Mouse (Mus musculus): Measurements from ENCODE around the gene Lingo4. TPM values are rescaled to one million over a fixed set of nuclear protein-coding genes. Genes with fewer than 3 reads are reported as not detected.

Lingo4 gene
- total and polyA plus RNA-seq, 2 experiments from 2014 or later: 2.5 to 3.9 TPM

GRCm38 (mm10) chr3:94404366-94405054 lies 6.2 kb downstream of the Lingo4 start:
- Histone ChIP-seq H3K27ac (no peak overlapping the region), H3K36me3 (ENCODE audit: insufficient read depth, low read length) (no peaks in the 10 kb centered on the region), H3K9ac (replicated peaks; ENCODE audit: low read length) (0 out of 2 replicates have a peak overlapping the region, but pooled peaks have one; percentile 4), H3K4me2 (ENCODE audit: low read depth, low read length) (no peak overlapping the region), H3K9me3 (ENCODE audit: low read length) (no peaks in the 10 kb centered on the region), H3K4me1 (ENCODE audit: insufficient read depth, low read length) (peaks cover 5% of the 10 kb centered on the region; the same call in 1 of the 2 replicates), H3K4me3 (ENCODE audit: low read length) (no peak overlapping the region), H3K27me3 (ENCODE audit: insufficient read depth, low read length) (no peaks in the 10 kb centered on the region)
- ATAC-seq (peak; percentile 41; the same call in 1 of the 2 replicates), DNase-seq (ENCODE audit: low spot score) (no peak)
- 0 out of 2 replicates have a peak, but pooled peaks have one; percentile 9 for TF ChIP-seq CTCF (IDR thresholded peaks at IDR 0.05; ENCODE audit: low read depth)
- 18% methylated on average over 7 of the region's 7 CpGs for WGBS

- Histone ChIP-seq H3K9me3 (ENCODE audit: low read length) (no peaks in the 10 kb centered on the region), H3K27ac (no peak overlapping the region), H3K9ac (replicated peaks; ENCODE audit: low read length) (no peak overlapping the region), H3K36me3 (ENCODE audit: insufficient read depth, low read length) (no peaks in the 10 kb centered on the region), H3K4me2 (ENCODE audit: low read depth, low read length) (no peak overlapping the region), H3K4me3 (ENCODE audit: low read length) (no peak overlapping the region), H3K27me3 (ENCODE audit: insufficient read depth, low read length) (no peaks in the 10 kb centered on the region), H3K4me1 (ENCODE audit: insufficient read depth, low read length) (0 out of 2 replicates have a peak, but pooled peaks cover 3% of the 10 kb centered on the region)
- no peak for ATAC-seq
- TF ChIP-seq CTCF (IDR thresholded peaks at IDR 0.05; ENCODE audit: low read depth): no peak
- WGBS: 67% methylated on average over 4 of the region's 4 CpGs
- DNase-seq (ENCODE audit: low spot score): no peak
Observed at GRCm38 (mm10) chr3:94405561-94405960, 7.2 kb downstream of the Lingo4 start.

- no peaks in the 10 kb centered on the region for H3K9me3 ChIP-seq (ENCODE audit: low read length)
- H3K4me2 ChIP-seq (ENCODE audit: low read depth, low read length): peak overlapping the region; percentile 84
- peak overlapping the region; percentile 71 for H3K27ac ChIP-seq
- H3K4me1 ChIP-seq (ENCODE audit: insufficient read depth, low read length): no peaks in the 10 kb centered on the region
- DNase-seq (ENCODE audit: low spot score): no peak
- H3K4me3 ChIP-seq (ENCODE audit: low read length): peak overlapping the region; percentile 57
- WGBS: 2% methylated on average over 25 of the region's 25 CpGs
- H3K27me3 ChIP-seq (ENCODE audit: insufficient read depth, low read length): no peaks in the 10 kb centered on the region
- ATAC-seq: no peak; the same call in 1 of the 2 replicates
- H3K9ac ChIP-seq (replicated peaks; ENCODE audit: low read length): peak overlapping the region; percentile 58
- TF ChIP-seq CTCF (IDR thresholded peaks at IDR 0.05; ENCODE audit: low read depth): no peak; the same call in 1 of the 2 replicates
- H3K36me3 ChIP-seq (ENCODE audit: insufficient read depth, low read length): no peaks in the 10 kb centered on the region
Observed at GRCm38 (mm10) chr3:94412530-94412929, 14.2 kb downstream of the Lingo4 start.

DNA sequence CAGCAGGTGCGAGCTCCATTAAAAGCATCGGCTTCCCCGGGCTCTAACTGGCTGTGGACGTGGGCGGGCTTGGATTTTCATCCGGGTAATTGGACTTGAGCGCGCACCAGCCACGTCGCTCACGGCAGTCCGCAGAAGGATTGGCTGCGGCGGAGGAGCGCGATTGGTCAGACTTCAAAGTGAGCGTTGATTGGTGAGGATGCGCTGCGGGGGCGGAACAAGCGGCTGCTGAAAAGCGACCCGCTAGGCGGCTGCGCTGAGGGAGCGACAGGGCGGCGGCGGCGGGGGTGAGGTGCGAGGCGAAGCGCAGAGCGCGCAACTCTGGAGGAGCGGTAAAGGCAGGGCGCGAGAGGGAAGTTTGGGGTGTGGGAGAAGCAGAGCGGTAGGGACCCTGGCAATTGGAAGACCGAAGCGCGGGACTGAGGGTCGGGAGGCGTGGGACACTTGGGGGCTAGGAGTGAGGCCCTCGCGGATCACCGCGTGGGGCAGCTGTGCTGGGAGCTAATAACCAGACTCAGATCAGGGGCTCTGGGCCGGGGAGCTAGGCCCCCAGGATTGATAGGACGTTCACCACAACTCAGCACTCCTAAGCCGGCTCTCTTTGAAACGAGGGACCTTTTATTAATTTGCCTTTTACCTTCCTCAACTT lies 14.8 kb downstream of the Lingo4 start, which contains the start of gene Tdrkh:
TSS of gene Tdrkh (plus strand) at position 243 of the 649 bp plus-strand sequence.
- WGBS: 3% methylated on average over 52 of the region's 52 CpGs
- peak within 1 kb of the TSS; percentile 62 for H3K9ac ChIP-seq (replicated peaks; ENCODE audit: low read length)
- peak within 1 kb of the TSS; percentile 57 for H3K4me3 ChIP-seq (ENCODE audit: low read length)
- no peaks in the 10 kb centered on the region for H3K27me3 ChIP-seq (ENCODE audit: insufficient read depth, low read length)
- H3K4me2 ChIP-seq (ENCODE audit: low read depth, low read length): peak within 1 kb of the TSS; percentile 89
- H3K27ac ChIP-seq: peak within 1 kb of the TSS; percentile 71
- H3K36me3 ChIP-seq (ENCODE audit: insufficient read depth, low read length): no peaks in the 10 kb centered on the region
- no peaks in the 10 kb centered on the region for H3K9me3 ChIP-seq (ENCODE audit: low read length)
- DNase-seq (ENCODE audit: low spot score) (peak; percentile 99), ATAC-seq (peak; percentile 99)
- TF ChIP-seq CTCF (IDR thresholded peaks at IDR 0.05; ENCODE audit: low read depth): peak; percentile 47
- no peaks in the 10 kb centered on the region for H3K4me1 ChIP-seq (ENCODE audit: insufficient read depth, low read length)

- H3K4me1 ChIP-seq (ENCODE audit: insufficient read depth, low read length): no peaks in the 10 kb centered on the region
- no peak overlapping the region for H3K4me3 ChIP-seq (ENCODE audit: low read length)
- H3K9me3 ChIP-seq (ENCODE audit: low read length): no peaks in the 10 kb centered on the region
- H3K36me3 ChIP-seq (ENCODE audit: insufficient read depth, low read length): peaks cover 20% of the 10 kb centered on the region
- TF ChIP-seq CTCF (IDR thresholded peaks at IDR 0.05; ENCODE audit: low read depth): no peak
- DNase-seq (ENCODE audit: low spot score): no peak
- 85% methylated on average over 2 of the region's 2 CpGs for WGBS
- no peak for ATAC-seq
- no peak overlapping the region for H3K27ac ChIP-seq
- H3K4me2 ChIP-seq (ENCODE audit: low read depth, low read length): no peak overlapping the region
- no peaks in the 10 kb centered on the region for H3K27me3 ChIP-seq (ENCODE audit: insufficient read depth, low read length)
- H3K9ac ChIP-seq (replicated peaks; ENCODE audit: low read length): no peak overlapping the region
Observed at GRCm38 (mm10) chr3:94430980-94431379, 32.7 kb downstream of the Lingo4 start.

GRCm38 (mm10) chr3:94434305-94434704 lies 36.0 kb downstream of the Lingo4 start:
- WGBS: 93% methylated on average over 2 of the region's 2 CpGs

More at GRCm38 (mm10) chr3:94434305-94434704, 36.0 kb downstream of the Lingo4 start:
- peaks cover 5% of the 10 kb centered on the region; the same call in 1 of the 2 replicates for H3K36me3 ChIP-seq (ENCODE audit: insufficient read depth, low read length)
- H3K27me3 ChIP-seq (ENCODE audit: insufficient read depth, low read length): no peaks in the 10 kb centered on the region
- ATAC-seq: no peak
- no peak overlapping the region for H3K4me3 ChIP-seq (ENCODE audit: low read length)
- DNase-seq (ENCODE audit: low spot score): no peak
- H3K4me1 ChIP-seq (ENCODE audit: insufficient read depth, low read length): no peaks in the 10 kb centered on the region
- no peak overlapping the region for H3K27ac ChIP-seq
- no peak overlapping the region for H3K4me2 ChIP-seq (ENCODE audit: low read depth, low read length)
- no peak overlapping the region for H3K9ac ChIP-seq (replicated peaks; ENCODE audit: low read length)
- H3K9me3 ChIP-seq (ENCODE audit: low read length): no peaks in the 10 kb centered on the region
- no peak for TF ChIP-seq CTCF (IDR thresholded peaks at IDR 0.05; ENCODE audit: low read depth)
